Mouse (Mus musculus) limb, embryonic 11.5 days (tissue): ENCODE results near the gene Rmnd5b. TPM values are rescaled to one million over a fixed set of nuclear protein-coding genes. Genes with fewer than 3 reads are reported as not detected.

Experiments
- ATAC-seq: fragments of 200-750 bp; cut with Nextera tagmentation; 2 replicates; pipeline ENCODE4 v1.8.0; 2017; ENCODE audit warnings: low read depth; ENCODE audit not compliant: insufficient number of reproducible peaks, low FRiP score, low TSS enrichment
- DNase-seq: peaks from one replicate; pipeline ENCODE4 v3.0.0-alpha.2; 2015; ENCODE audit warnings: low spot score
- H3K27ac ChIP-seq: fragments of 300-500 bp; sonication (generic); replicated peaks from 2 replicates; pipeline ENCODE4 v1.5.1; 2014; ENCODE audit warnings: low read depth, mild to moderate bottlenecking, low read length
- H3K27me3 ChIP-seq: fragments of 300-500 bp; sonication (generic); 2 replicates; pipeline ENCODE4 v1.6.1; 2014; ENCODE audit warnings: mild to moderate bottlenecking, low read length, mixed read lengths; ENCODE audit not compliant: control insufficient read depth, insufficient read depth
- H3K36me3 ChIP-seq: fragments of 300-500 bp; sonication (generic); 2 replicates; pipeline ENCODE4 v1.6.1; 2014; ENCODE audit warnings: mild to moderate bottlenecking, low read length, moderate library complexity, mixed read lengths; ENCODE audit not compliant: control insufficient read depth, insufficient read depth
- H3K4me1 ChIP-seq: fragments of 300-500 bp; sonication (generic); 2 replicates; pipeline ENCODE4 v1.6.1; 2014; ENCODE audit warnings: low read length, mixed read lengths; ENCODE audit not compliant: control insufficient read depth, insufficient read depth
- H3K4me2 ChIP-seq: fragments of 300-500 bp; sonication (generic); 2 replicates; pipeline ENCODE4 v1.6.1; 2014; ENCODE audit warnings: low read depth, mild to moderate bottlenecking, moderate library complexity; ENCODE audit not compliant: severe bottlenecking
- H3K4me3 ChIP-seq: fragments of 300-500 bp; sonication (generic); 2 replicates; pipeline ENCODE4 v1.5.1; 2014; ENCODE audit warnings: low read depth, low read length
- H3K9ac ChIP-seq: fragments of 300-500 bp; sonication (generic); 2 replicates; pipeline ENCODE4 v1.6.1; 2014; ENCODE audit warnings: mild to moderate bottlenecking, low read length
- H3K9me3 ChIP-seq: fragments of 300-500 bp; sonication (generic); 2 replicates; pipeline ENCODE4 v1.6.1; 2016; ENCODE audit warnings: low read length; ENCODE audit not compliant: control insufficient read depth
- WGBS: fragments of 180-500 bp; shearing (Covaris S2); extraction: QIAGEN DNeasy Blood & Tissue Kit; methylation state at CpG from one replicate; pipeline ENCODE4 v1.1.7; 2014; 5-methylcytosine and 5-hydroxymethylcytosine counted together
- polyA plus RNA-seq: library from polyadenylated mRNA; unstranded; fragments of >200 nt; fragmentation: Nextera tagmentation; extraction: Ambion mirVana; gene quantifications from 2 replicates; pipeline ENCODE4 v1.2.1, GENCODE M21; 2014

Rmnd5b gene
- polyA plus RNA-seq, 1 experiment from 2014 or later = 38.1 TPM

DNA sequence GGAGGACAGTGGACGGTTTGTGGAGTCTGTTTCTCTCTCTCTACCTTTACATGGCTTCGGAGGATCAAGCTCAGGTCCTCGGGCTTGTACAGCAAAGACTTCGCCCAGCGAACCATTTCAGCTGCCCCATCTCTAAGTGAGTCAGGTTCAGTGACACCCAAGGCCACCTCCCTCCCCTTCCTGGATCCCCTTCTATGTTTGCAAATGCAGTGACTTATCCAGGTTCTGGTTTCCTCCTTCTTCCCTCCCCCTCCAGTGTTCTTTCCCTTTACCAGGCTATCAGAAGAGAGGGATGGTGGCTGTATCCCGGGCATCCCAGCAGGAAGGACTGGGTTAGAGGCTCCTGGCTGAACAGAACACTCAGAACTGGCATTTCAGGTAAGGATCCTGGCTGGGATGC lies 18.0 kb upstream of the Rmnd5b start:
- H3K4me3 ChIP-seq = no peak overlapping the region
- no peak overlapping the region for H3K9ac ChIP-seq
- no peak overlapping the region for H3K4me2 ChIP-seq
- DNase-seq (no peak), ATAC-seq (no peak)
- H3K36me3 ChIP-seq = no peaks in the 10 kb centered on the region
- H3K4me1 ChIP-seq = peaks cover 24% of the 10 kb centered on the region
- no peak overlapping the region for H3K27ac ChIP-seq
- no peaks in the 10 kb centered on the region for H3K27me3 ChIP-seq
- H3K9me3 ChIP-seq = no peaks in the 10 kb centered on the region
- 82% methylated on average over 6 of the region's 6 CpGs for WGBS

DNA sequence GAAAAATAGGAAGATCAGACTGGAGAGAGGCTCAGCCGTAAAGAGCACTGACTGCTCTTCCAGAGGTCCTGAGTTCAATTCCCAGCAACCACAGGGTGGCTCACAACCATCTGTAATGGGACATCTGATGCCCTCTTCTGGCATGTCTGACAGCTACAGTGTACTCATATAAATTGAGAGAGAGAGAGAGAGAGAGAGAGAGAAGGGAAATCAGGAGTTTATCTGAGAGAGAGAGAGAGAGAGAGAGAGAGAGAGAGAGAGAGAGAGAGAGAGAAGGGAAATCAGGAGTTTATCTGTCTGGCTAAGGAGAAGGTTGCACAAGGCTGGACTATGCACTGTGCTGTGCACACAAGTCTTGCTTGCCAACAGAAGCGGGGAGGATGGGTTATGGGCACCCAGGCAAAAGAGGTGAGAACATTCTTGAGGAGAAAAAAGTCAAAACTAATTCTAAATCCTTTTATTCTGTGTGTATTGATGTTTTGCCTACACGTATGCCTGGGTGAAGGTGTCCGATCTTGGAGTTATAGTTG lies 17.3 kb upstream of the Rmnd5b start:
- no peak for DNase-seq
- Histone ChIP-seq H3K4me2 (no peak overlapping the region), H3K27ac (no peak overlapping the region), H3K36me3 (no peaks in the 10 kb centered on the region), H3K9me3 (no peaks in the 10 kb centered on the region), H3K4me3 (no peak overlapping the region), H3K27me3 (no peaks in the 10 kb centered on the region), H3K9ac (no peak overlapping the region), H3K4me1 (peaks cover 24% of the 10 kb centered on the region)
- no peak for ATAC-seq
- 91% methylated on average over 4 of the region's 4 CpGs for WGBS

DNA sequence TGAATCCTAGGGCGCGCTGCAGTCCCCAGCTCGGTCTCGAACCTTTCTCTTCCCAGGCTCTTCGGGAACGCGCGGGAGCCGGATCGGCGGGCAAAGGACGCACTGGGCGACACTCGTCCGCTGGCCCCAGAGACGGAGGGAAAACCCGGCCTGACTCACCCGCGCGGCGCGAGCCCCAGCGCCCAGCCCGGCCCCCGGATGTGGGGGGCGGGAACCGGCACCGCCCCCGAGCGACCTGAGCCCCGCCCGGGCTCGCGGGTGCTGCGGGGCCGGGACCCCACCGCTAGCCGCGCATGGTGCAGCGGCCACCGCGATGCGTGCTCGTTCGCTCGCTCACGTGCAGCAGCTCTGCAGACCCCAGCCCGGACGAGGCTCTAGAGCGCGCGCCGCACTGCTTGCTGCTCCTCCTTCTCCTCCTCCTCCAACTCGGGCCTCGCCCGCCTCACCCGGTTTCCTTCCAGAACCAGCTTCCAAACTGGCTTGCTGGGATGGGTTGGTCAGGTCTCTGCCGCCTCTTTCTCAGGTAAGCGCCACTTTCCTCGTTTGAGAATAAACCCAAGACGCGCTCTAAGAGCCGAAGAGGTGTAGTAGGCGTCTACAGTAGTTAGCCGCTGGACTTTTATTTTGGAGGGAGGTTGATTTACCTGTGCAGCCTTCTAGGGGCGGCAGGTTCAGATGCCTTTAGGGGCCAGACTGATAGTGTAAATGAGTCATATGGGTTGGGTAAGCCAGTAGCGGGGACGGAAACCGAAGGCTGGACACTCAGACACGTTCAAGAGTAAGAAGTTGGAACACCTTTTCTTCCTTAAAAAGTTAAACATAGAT lies 15.2 kb upstream of the Rmnd5b start, which contains the start of the genes N4bp3 and D930048N14Rik:
Gene N4bp3, minus strand, starts transcription at position 152 of the 825 bp plus-strand sequence.
Gene D930048N14Rik, plus strand, starts transcription at position 264 of the 825 bp plus-strand sequence.
- DNase-seq (peak; percentile 82), ATAC-seq (peak; percentile 46; the same call in 1 of the 2 replicates)
- Histone ChIP-seq H3K36me3 (no peaks in the 10 kb centered on the region), H3K4me2 (peak within 1 kb of the TSS; percentile 96), H3K9me3 (no peaks in the 10 kb centered on the region), H3K27ac (0 out of 2 replicates have a peak within 1 kb of the TSS, but pooled peaks have one; percentile 21), H3K27me3 (no peaks in the 10 kb centered on the region), H3K4me1 (peaks cover 38% of the 10 kb centered on the region), H3K4me3 (peak within 1 kb of the TSS; percentile 70), H3K9ac (peak within 1 kb of the TSS; percentile 79)
- 1% methylated on average over 58 of the region's 70 CpGs for WGBS

- Histone ChIP-seq H3K27ac (0 out of 2 replicates have a peak overlapping the region, but pooled peaks have one; percentile 21), H3K4me2 (peak overlapping the region; percentile 96), H3K9me3 (no peaks in the 10 kb centered on the region), H3K4me1 (peaks cover 38% of the 10 kb centered on the region), H3K4me3 (peak overlapping the region; percentile 70), H3K9ac (peak overlapping the region; percentile 79), H3K36me3 (no peaks in the 10 kb centered on the region), H3K27me3 (no peaks in the 10 kb centered on the region)
- no peak for DNase-seq
- WGBS = 0% methylated on average over 30 of the region's 30 CpGs
- ATAC-seq = 0 out of 2 replicates have a peak, but pooled peaks have one; percentile 20
These were observed 14.6 kb upstream of the Rmnd5b start for GRCm38 (mm10) chr11:51650261-51650660.

- H3K4me1 ChIP-seq = peaks cover 38% of the 10 kb centered on the region
These were observed 14.1 kb upstream of the Rmnd5b start for GRCm38 (mm10) chr11:51649889-51650199.

DNA sequence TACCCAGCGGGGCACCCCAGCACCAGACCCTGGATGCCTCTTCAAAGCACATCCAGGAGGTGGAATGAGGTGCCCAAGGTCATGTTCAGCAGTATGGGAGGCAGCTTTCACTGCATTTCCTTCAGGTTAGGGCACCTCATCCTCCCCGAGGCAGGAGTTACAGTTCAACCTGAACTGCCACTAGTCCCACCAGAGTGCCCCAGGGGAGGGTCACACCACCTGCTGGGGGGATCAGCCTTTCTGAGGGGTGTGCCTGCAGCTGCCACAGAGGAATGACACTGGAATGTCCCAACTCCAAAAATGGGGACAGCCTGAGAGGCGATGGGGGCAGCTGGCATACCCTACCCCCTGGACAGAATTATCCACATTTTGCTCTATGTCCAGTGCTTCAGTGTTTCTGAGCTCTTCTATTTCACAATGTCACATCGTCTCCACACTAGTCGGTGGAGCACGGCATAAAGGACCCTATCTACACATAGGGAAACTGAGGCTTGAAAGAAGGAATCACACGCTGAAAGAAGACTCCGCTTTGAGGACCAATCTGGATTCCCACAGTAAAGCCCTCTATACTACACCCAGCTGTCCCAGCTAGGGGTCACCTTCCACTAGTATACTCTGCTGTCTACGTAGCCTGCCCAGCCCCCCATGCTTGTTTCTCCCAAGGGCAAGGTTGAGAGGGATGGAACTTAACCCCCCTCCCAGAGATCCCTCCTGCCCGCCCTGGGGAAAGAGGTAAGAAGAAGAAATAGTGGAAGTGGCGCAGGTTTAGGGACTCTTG lies 13.6 kb upstream of the Rmnd5b start:
- Histone ChIP-seq H3K36me3 (no peaks in the 10 kb centered on the region), H3K4me1 (peaks cover 38% of the 10 kb centered on the region), H3K4me3 (peak overlapping the region; percentile 70), H3K9me3 (no peaks in the 10 kb centered on the region), H3K27ac (no peak overlapping the region; the same call in 1 of the 2 replicates), H3K27me3 (no peaks in the 10 kb centered on the region), H3K9ac (peak overlapping the region; percentile 5; the same call in 1 of the 2 replicates), H3K4me2 (peak overlapping the region; percentile 96)
- WGBS = 42% methylated on average over 11 of the region's 11 CpGs
- ATAC-seq = no peak
- DNase-seq = peak; percentile 34

More at GRCm38 (mm10) chr11:51649889-51650199, 14.1 kb upstream of the Rmnd5b start:
- DNase-seq (peak; percentile 43), ATAC-seq (no peak)
- H3K27ac ChIP-seq = no peak overlapping the region
- H3K4me2 ChIP-seq = peak overlapping the region; percentile 96
- no peaks in the 10 kb centered on the region for H3K36me3 ChIP-seq
- H3K27me3 ChIP-seq = no peaks in the 10 kb centered on the region
- peak overlapping the region; percentile 79 for H3K9ac ChIP-seq
- H3K4me3 ChIP-seq = peak overlapping the region; percentile 70
- 6% methylated on average over 7 of the region's 7 CpGs for WGBS
- H3K9me3 ChIP-seq = no peaks in the 10 kb centered on the region

- H3K4me3 ChIP-seq = peak overlapping the region; percentile 70; the same call in 1 of the 2 replicates
- H3K9ac ChIP-seq = peak overlapping the region; percentile 5; the same call in 1 of the 2 replicates
- ATAC-seq (0 out of 2 replicates have a peak, but pooled peaks have one; percentile 60), DNase-seq (peak; percentile 67)
- no peaks in the 10 kb centered on the region for H3K9me3 ChIP-seq
- H3K27me3 ChIP-seq = no peaks in the 10 kb centered on the region
- peak overlapping the region; percentile 96 for H3K4me2 ChIP-seq
- H3K36me3 ChIP-seq = peaks cover 4% of the 10 kb centered on the region; the same call in 1 of the 2 replicates
- H3K27ac ChIP-seq = peak overlapping the region; percentile 36; the same call in 1 of the 2 replicates
- H3K4me1 ChIP-seq = peaks cover 43% of the 10 kb centered on the region
- 17% methylated on average over 3 of the region's 3 CpGs for WGBS
These were observed 12.9 kb upstream of the Rmnd5b start for GRCm38 (mm10) chr11:51648566-51648965.
